Mouse (Mus musculus) neural tube, embryonic 10.5 days (tissue): Measurements from ENCODE around the gene Zbtb20.
A peak's percentile ranks its signal among the peaks of the same experiment; 100 is the strongest.

ENCODE experiments used
- DNase-seq: peaks from one replicate; pipeline ENCODE4 v3.0.0-alpha.2; 2017; ENCODE audit warnings: low spot score; ENCODE audit errors: extremely low spot score

Gene Zbtb20

DNA sequence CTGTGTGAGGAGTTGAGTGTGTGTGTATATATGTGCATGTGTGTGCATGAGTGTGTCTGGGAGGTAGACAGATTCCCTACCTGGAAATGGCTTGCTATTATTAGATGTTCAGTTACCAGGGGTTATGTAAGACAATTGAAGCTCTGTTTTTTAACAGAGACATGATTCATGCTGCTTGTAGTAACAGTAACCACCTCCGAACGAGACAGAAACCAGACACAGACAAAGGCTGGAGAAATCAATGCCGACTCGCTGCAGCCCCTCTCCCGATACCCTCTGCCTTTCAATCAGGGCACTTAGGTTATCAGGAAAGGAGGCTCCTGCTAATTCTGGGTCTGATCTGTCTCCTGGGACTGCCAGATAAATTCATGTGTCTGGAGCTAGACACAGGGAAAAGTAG, 681.7 kb downstream of the Zbtb20 start:
- no peak for DNase-seq

DNA sequence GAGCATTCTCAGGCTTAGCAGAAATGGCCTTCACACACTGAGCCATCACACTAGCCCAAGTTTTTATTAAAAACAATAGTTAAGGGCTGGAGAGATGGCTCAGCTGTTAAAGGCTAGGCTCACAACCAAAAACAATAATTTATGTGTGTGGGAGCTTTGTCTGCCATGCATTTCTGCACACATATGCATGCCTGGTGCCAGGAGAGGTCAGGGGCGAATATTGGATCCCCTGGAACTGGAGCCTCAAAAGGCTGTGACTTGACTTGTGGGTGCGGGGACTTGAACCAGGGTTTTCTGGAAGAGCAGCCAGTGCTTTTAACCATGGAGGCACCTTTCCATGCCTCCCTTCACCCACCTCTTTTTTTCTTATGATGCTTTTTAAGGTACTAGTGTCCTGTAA, 685.6 kb downstream of the Zbtb20 start:
- DNase-seq = no peak

DNA sequence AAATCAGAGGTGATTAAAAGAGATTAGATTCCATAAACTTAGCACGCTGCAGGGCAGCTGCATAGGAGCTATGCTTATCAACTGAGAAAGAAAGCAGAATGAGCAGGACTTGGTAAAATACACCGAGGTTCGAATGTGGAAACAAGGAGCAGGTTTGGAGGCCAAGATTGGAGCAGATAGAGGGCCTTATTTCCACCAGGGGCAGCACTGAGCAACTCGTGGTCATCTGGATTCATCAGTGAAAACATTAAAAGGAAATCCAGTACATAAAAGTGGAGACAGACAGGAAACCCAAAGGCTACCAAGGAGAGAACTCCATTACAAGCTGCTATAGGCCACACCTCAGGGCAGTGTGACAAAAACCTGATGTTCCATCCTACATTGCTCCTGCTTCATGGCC, 686.3 kb downstream of the Zbtb20 start:
- DNase-seq = no peak

DNA sequence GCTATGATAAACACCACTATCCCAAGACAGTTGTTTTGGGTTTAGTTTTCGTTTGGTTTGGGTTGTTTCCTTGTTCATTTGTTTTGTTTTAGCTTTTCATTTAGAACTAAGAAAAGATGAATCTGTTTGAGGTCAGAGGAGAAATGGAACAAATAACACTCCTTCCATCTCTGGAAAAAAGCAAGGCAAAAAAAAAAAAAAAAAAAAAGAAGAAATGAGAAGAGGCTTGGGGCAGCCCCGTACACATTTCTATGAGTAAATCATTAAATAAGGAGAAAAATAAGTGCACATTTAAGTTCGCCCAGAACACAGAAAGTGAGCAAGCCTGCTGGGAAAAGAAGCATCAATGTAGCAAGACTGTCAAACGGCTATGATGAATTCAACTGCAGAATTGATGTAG, 690.2 kb downstream of the Zbtb20 start:
- no peak for DNase-seq

DNA sequence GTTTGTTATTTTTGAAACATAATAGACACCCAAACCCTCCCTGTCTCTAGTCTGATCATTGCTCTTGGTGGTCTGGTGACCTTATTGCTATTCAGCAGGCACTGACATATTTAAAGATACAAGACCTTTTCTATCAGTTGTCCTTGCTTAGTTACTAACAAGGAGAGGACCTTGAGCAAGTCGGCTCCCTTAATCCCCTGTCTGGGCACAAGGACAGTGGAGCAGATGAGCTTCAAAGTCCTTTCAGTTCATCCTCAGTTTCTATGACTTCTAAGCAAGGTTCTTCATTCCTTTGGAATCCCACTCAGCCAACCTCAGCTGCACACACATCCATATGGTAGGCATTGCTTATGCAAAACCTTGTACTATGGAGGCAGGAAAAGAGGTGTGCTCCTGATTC, 690.8 kb downstream of the Zbtb20 start:
- DNase-seq = no peak

DNA sequence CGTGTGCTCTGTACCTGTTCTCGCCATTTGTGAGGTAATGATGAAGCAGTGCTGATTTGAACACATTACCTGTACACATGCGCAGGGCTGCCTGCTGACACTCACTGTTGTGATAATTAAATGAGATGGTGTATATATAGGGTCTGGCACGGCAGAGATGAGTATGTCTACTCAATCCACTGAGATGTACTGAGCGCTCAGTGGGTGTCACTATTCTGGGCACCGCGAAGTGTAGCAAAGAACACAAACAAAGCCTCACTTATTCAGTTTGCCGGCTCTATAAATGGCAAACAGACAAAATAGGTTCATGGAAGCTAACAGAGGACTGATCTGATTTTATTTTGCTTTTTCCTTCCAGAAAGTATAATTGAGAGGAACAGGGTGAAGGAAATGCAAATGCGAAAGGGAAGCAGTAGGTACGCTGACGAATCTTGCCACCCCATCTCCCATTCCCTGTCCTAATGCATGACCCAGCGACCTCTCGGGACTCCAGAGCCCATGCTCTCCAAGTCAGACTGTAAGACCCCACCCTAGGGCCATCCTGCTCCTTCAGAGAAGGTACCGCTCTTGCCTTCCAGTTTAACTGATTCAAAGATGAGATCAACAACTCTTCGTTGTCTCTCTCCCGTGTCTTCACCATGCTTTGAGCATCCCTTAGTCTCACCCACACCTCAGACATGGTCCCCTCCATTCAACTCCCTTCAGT, 695.8 kb downstream of the Zbtb20 start:
- no peak for DNase-seq

DNA sequence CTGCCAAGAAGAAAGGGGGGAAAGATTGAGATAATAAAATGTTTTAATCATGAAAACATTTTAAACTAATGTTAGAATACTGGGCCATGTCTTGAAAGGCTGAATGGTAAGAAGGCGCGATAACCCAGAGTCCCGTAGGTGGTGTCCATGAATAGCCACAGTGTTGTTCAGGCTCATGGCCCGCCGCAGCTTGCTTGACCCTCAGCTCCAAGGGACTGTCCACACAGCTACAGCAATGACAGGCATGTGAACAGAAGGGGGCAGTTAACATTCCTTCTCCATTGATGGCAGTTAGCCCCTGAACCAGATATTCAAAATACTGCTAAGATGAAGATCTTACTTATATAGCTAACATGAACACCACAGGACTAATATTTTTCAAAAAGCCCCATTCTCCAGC, 696.5 kb downstream of the Zbtb20 start:
- DNase-seq = no peak

DNA sequence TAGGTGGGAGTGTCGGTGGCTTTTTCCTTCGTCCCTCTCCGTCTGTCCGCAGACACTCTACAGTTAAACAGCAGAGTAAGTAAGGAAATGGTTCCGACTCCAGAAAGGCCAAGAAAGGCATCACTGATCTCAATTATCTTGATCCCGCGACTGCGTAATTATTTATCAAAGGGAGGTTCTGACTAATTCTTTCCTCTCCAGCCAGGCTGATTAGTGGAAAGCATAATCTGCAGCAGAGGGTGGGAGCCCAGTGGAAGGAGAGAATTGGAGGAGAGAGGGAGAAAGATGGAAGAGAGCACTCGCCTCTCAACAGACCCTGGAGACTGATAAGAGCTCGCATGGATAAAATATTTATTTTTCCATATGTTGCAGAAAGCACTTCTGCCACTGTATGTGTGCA, 697.1 kb downstream of the Zbtb20 start:
- DNase-seq = no peak

DNA sequence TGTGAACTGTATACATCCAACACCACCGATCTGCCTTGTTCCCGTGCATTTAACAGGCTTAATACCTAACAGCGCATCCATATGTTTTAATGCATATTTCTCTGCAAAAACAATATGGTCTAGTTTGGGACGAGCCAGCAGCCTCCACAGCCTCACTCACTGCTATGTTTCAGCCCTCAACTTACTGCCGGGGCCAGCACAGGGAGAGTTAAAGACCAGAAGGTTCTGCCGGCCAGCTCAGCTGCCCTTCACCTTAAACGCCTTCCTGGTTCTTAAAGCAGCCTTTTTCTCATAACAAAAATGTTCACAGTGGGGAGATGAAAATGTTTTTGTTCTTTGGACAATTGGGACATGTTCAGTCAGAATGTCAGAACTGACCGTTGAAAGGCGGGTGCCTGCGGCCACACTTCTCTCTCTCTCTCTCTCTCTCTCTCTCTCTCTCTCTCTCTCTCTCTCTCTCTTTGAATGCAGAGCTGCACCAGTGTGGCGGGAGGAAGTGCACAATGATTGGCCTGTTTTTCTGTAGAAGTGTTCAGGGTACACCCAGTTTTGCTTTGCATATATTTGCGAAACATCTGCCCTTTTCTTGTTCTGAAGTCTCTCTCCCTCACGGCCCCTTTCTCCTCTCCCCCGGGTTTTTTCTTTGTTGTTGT, 697.6 kb downstream of the Zbtb20 start:
- no peak for DNase-seq

DNA sequence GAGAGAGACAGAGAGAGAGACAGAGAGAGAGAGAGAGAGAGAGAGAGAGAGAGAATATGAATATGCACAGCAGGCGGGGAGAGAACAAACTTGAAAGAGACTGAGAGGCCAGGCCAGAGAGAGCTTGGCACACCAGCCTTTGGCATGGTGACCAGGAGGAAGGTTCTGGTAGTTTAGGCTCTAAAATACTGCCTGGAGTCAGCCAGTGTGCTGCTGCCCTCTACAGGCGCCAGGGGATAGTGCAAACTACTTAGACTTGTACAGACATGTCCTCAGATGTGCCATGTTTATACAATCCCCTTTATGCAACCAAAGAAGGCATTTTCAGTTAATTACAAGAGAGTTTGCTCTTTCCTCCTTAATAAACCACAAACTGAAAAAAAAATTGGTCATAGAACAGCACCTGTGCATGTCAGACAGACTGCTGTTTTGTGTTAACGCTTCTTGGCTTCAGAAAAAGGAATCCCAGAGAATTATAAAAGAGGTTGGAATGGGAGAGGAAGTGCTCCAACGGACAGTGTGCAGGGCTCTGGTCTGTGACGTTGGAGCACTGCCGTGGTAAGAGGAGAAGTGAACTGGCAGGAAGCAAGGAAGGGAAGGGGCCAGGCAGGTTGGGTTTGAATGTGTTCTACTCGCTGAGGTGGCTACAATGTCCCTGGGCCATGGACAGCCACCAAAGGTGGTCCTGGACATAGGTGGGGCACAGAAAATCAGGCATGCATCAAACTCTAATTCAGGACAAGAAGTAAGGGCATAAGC, 698.5 kb downstream of the Zbtb20 start:
- DNase-seq = peak; percentile 77

DNA sequence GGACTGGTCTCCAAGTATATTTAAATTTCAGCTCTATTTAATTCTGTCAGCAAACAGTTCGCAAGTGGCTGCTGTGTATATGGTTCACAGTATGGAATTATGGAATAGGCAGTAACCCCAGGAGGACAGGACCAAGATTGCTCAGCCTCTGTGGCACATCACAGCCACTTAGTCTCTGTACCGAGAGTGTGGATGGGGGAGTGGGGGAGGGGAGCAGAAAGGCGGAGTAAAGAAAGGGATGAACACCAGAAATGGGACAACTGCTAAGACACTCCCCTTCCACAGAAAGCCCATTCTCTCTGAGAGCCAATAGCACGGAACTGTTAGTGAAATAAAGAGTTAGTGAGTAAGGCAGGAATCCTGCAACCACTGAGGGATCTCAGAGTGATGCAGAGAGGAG, 699.4 kb downstream of the Zbtb20 start:
- DNase-seq = no peak

DNA sequence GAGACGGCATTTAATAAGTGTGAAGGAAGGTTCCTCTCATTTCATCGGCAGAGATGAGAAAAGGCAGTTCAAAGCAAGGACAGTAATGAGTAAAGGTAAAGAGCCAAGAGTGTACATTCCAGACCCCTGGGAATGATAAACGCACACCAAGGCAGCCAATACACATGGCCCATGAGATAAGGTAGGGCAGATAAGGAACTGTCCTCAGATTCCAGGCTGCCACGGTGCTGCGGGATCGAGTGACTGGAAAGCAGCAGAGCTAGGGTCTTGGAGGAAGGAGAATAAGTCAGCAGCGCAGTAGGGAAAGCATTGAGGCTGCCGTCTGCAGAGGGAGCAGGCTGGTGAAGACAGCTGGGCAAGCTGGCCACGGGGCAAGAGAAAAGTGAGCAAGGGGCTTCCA, 699.8 kb downstream of the Zbtb20 start:
- DNase-seq = no peak

DNA sequence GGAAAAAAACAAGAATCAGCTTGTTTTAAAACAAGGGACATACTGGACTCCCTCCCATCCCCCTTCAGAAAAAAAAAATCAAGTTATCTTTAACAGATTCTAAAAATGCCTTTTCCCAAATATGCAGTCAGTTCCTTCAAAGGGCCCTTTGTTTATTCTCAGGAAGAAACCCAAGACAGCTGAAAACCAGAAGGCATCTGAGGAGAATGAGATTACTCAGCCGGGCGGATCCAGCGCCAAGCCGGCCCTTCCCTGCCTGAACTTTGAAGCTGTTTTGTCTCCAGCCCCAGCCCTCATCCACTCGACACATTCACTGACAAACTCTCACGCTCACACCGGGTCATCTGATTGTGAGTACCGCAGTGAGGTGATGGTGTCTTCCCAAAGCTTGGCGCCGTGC, 701.7 kb downstream of the Zbtb20 start:
- peak; percentile 36 for DNase-seq

DNA sequence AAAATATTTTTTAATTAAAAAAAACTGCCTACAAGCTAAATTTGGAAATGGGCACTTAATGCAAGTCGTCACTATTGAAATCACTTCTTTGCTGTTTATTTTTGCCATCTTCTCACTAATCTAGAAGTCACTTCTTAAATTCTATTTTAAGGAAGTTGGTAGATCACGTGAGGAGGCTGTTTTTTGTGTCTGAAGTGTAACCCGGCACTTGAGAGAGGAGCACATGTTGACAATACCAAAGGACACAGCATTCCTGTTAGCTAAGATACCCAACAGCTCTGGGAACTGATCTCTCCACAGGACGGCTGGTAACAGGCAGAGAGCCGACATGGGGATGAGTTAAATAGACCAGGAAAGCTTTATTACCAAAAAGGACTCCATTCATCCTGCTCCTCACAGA, 702.7 kb downstream of the Zbtb20 start:
- no peak for DNase-seq

DNA sequence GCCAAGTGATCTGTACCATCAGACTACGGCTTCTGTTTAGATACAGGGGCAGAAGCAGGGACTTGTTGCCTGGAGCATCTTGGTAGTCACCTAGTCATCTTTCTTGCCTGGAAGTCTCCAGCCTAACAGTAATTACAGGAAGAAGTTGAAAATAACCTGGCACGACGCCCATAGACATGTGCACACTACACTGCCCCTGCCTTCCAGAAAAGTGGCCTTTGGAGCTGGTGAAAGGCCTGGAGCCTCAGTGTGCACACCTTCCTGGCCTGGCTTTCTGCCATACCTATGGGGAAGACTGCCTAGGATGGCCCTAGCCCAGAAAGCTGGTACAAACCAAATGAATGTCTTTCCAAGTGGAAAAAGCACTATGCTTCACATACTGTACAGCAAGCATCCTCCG, 703.4 kb downstream of the Zbtb20 start:
- DNase-seq = no peak

DNA sequence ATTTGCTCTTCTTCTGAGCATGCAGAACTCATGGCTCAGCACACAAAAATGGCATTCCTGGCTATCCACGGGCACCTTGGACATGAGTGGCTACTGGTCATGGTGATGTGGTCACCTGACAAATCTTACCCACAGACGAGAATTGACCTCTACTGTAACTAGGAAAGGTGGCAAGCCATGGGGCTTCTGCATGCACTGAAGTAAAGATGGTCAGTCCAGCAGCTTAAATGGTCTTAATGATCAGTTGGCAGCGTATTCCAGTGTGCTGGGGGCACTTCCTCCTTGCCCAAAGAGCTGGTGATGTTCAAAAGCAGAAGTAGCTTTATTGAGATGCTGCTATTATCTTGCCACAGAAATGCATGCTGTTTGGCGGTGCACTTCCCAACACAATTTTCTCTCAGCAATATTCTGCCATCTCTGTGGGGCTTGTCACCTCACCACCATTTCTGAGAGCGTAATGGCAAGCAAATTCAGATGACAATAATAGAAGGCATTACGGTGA, 704.7 kb downstream of the Zbtb20 start:
- DNase-seq = no peak

DNA sequence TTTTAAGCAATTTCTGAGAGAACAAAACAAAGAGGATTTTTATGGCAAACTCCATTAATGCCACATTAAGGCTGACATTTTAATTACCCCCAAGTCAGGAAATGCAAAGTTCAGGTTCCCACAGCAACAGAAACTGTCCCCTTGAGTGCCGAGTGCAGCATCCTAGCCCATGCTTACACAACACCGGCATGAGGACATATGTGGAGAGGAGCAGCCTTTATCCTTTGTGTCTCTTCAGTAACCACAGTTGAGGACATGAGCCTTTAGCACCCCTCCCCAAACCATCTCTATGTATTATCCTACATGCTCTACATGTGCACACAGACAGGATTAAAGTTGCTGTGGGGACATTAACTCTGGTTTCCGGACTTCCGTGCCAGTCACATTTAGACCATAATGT, 705.9 kb downstream of the Zbtb20 start:
- no peak for DNase-seq

DNA sequence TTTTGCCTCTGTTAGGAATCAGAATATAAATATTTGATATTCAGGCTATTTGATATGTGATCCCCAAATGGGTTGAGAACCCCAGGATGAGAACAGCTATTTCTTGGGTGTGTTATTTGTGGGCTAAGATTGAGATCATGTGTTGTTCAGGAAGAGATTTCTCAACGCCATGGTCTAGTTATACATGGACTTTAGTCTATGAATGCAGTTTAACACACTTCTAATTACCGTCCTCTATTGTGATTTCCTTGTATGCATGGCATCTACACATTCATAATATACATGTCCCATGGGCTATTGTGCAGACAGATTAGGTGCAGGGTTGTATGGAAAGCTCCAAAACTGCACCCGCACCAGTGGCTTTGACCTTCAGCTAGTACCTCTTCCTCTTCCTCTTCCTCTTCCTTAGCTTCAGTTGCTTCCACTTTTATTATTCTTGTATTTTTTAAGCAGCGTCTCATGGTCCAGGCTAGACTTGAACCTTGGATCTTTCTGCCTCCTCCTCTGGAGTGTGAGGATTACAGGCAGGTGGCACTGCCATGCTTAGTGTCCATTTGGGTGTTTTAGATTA, 711.3 kb downstream of the Zbtb20 start:
- no peak for DNase-seq

DNA sequence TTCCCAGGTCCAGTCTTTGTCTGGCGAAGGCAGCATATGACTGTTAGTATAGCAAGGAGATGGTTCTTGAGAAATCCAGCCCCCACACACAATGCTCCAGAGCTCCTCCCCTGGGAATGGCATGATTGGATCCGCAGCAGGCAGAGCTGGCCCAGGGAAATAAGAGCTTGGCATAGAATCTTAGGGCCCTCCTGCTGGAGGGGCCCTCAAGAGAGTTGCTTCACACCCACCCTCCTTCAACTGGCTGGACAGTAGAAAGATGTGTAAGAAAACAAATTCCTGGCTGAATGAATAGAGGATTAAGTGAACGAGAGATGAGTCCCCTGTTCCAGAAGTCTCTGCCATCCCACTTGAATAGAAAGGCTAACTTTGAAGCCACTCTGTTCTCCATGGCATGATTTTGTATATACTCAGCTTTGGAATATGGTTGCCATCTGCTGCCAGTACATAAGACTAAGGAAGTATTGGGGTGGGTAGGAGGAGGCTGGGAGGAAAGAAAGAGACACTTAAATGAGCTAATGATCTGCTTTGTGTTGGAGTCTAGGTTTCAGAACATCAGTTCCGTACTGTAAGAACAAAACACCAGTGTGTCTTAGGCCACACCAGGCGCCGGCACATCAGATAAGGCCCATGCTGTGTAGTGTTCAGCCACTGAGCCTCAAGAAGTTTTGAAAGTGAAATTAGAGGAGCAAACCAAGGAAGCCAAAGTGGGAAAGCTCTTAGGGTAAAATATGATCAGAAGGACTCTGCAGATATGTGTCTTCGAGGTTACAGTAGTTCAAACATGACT, 715.2 kb downstream of the Zbtb20 start:
- no peak for DNase-seq

DNA sequence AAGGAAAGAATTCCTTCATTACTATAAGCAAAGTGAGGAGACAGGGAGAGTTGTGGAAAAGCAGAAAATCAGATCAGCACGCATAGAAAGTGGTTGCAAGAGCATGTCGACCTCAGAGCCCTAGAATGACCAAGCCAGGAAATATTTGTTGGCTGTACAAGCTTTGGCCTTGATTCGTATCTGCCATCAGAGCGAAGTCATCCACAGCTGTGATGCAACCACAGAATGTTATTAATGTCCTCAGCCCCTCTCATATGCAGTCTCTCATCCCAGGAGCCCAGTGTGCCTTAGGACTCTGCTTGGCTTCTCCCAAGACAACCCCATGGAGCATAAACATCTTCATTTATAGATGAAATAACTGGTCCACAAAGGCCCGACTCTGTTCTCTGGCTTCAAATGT, 716.4 kb downstream of the Zbtb20 start:
- DNase-seq = no peak

DNA sequence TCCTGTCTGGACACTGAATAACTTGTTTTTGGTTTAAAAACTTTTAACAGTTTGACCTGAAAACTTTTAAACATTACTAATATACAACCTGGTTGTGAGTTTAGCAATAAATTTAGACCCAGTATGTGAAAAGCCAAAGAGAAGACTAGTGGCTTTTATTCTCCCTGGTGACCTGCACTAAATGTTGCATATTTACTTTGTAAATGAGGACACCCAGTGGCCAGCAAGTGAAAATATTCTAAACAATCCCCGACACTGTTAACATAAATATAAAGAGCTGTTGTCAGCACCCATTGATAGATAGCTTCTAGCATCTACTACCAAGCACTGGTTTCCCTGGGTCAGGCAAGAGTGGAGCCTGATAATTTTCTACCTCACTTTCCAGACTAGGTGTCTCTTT, 717.1 kb downstream of the Zbtb20 start:
- no peak for DNase-seq
